Mouse (Mus musculus) large intestine, adult 2 months (tissue): ENCODE measurements around the gene Nsl1. TPM values are rescaled to one million over a fixed set of nuclear protein-coding genes. Genes with fewer than 3 reads are reported as not detected.

Experiments used
- DNase-seq: peaks from one replicate; pipeline ENCODE4 v3.0.0-alpha.2; 2012; ENCODE audit warnings: low read depth, low spot score
- WGBS: fragments of 180-500 bp; shearing (Covaris S2); methylation state at CpG from one replicate; pipeline ENCODE4 v1.1.7; 2018; 5-methylcytosine and 5-hydroxymethylcytosine counted together
- polyA plus RNA-seq: library from polyadenylated mRNA; depleted of rRNA; stranded (reverse); fragments of >200 nt; gene quantifications from 2 replicates; pipeline ENCODE4 v1.2.3, GENCODE M21; 2012; rRNA removed

Nsl1 gene
- polyA plus RNA-seq, 1 experiment: 2.7 TPM

- 66% methylated on average over 2 of the region's 2 CpGs for WGBS
- no peak for DNase-seq
These were observed 60.9 kb downstream of the Nsl1 start for GRCm38 (mm10) chr1:191123696-191124095.

GRCm38 (mm10) chr1:191124288-191124687 is 61.5 kb downstream of the Nsl1 start:
- DNase-seq: no peak
- 68% methylated on average over 4 of the region's 4 CpGs for WGBS

DNA sequence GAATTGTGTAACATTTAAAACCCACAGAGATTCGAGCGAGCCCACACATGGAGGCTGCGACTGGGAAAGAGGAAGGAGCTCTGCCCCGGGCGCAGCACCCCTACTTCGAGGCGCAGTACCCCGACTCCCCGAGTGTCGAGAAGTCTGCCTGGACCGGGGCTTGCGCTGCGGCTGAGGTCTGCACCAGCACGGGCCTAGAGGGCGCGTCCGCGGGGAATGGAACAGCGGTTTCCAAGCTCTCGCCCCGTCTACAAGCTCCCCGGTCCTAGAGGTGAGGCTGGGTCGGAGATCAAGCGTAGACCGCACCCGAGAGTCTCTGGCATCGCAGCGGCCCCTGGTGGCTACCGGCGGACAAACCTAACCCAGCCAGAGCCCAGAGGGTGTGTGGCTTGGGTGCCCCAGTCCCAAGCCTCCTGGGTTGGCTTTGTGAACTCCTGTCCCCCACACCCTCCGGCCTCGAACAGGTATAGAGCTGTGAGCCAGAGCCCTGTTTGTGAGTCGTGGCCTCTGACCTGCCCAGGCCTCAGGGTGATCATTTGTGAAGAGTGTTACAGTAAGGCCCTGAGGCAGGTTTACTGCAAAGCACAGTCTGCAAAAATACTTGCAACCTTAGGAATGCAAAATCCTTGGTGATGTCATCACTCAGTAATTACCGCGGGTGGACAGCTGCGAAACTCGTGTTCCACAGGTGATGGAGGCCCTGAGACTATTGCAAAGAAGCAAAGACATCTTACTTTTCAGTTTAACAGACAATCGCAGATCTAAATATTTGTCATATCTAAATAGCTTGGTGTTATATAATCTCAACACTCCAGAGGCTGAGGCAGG is 63.2 kb downstream of the Nsl1 start:
- peak; percentile 24 for DNase-seq

DNA sequence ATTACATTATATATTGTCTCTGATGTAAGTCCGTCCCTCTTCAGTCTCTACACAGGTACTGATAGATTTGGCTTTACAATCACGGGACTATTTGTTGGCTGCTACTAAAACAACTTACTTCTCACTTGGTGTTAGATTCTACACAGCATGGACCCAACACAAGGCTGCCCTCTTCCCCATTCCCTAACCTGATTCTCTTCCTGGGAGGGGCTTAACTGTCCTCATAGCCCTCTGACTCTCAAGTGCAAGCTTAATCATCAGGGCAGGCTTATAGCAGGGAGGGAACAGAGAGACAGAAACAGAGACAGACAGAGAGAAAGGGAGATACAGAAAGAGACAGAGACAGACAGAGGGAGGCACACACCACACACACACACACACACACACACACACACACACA is 68.9 kb downstream of the Nsl1 start:
- 84% methylated on average over 2 of the region's 2 CpGs for WGBS
- DNase-seq: no peak

More for the DNA sequence above, 63.2 kb downstream of the Nsl1 start:
- WGBS: 11% methylated on average over 38 of the region's 38 CpGs

DNA sequence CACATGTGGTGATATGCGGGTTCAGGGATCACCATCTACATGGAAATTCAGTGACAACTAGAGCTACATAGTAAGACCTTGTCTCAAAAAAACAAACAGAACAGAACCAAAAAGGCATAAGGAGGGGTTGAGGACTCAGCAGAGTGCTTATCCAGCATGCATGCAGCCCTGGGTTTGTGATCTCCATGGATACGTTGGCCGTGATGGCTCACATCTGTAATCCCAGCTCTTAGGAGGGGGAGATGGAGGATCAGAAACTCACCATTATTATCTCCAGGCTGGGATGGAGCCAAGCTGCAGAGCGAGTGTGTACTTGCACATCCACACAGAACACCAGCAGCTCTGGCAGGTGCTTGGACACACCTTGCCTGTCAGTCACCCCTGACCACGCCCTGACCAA is 69.4 kb downstream of the Nsl1 start:
- 43% methylated on average over 5 of the region's 5 CpGs for WGBS
- no peak for DNase-seq

DNA sequence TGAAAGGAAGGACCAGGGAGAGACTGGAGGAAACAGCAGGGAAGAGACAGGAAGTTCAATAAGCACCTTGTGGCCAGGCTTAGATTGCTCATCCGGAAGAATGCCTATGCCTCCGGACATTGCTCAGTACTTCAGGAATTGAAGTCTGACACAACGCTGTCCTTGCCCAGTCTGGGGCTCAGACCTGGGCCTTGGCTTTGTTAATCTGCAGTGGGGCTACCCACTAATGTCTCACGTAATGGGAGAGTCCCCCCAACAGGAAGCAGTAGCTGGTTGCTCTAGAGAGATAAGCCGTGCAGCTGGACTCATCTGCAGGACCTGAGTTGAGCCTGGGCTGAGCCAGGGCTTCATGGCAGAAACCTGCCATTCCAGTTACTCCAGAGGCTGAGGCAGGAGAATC is 70.1 kb downstream of the Nsl1 start:
- no peak for DNase-seq
- 45% methylated on average over 5 of the region's 5 CpGs for WGBS

GRCm38 (mm10) chr1:191135406-191135805 is 72.6 kb downstream of the Nsl1 start:
- DNase-seq: peak; percentile 28
- 27% methylated on average over 4 of the region's 4 CpGs for WGBS

Other genes starting within 250 kb of the Nsl1 start
- 9.2 and 10.9 TPM in 2 replicates for gene Rps6kc1, start 151.2 kb upstream of the Nsl1 start, polyA plus RNA-seq
- 19.0 and 29.9 TPM in 2 replicates for gene Angel2, start 137.9 kb upstream of the Nsl1 start, polyA plus RNA-seq
- gene Vash2, start 83.7 kb upstream of the Nsl1 start, polyA plus RNA-seq: 0.29 and 0.31 TPM in 2 replicates
- 8.1 and 26.4 TPM in 2 replicates for gene Flvcr1, start 36.9 kb upstream of the Nsl1 start, polyA plus RNA-seq
- not detected in 2 replicates for gene Spata45, start 26.4 kb upstream of the Nsl1 start, polyA plus RNA-seq
- gene Tatdn3, start 80 bp upstream of the Nsl1 start, polyA plus RNA-seq: 4.8 and 6.2 TPM in 2 replicates
- 6.5 and 7.5 TPM in 2 replicates for gene Batf3, start 34.8 kb downstream of the Nsl1 start, polyA plus RNA-seq
- not detected in 2 replicates for gene Fam71a, start 101.8 kb downstream of the Nsl1 start, polyA plus RNA-seq
- gene Atf3, start 155.0 kb downstream of the Nsl1 start, polyA plus RNA-seq: 13.5 and 35.4 TPM in 2 replicates